Mouse (Mus musculus) gastrocnemius, adult 2 months (tissue): Measurements from ENCODE around the gene Fgf7. TPM values are rescaled to one million over a fixed set of nuclear protein-coding genes. Genes with fewer than 3 reads are reported as not detected.
A peak's percentile ranks its signal among the peaks of the same experiment; 100 is the strongest.

ENCODE experiments used
- DNase-seq: peaks from one replicate; pipeline ENCODE4 v3.0.0; 2022
- H3K27ac ChIP-seq: fragments of 200-600 bp; 2 replicates; pipeline ENCODE4 v1.8.1; 2022; ENCODE audit warnings: mild to moderate bottlenecking
- H3K4me3 ChIP-seq: fragments of 200-600 bp; 2 replicates; pipeline ENCODE4 v1.8.1; 2022; ENCODE audit warnings: mild to moderate bottlenecking, moderate library complexity
- CTCF ChIP-seq: fragments of 200-600 bp; IDR thresholded peaks from 2 replicates; pipeline ENCODE4 v1.8.1; 2022; ENCODE audit warnings: antibody characterized with exemption, mild to moderate bottlenecking, moderate library complexity
- intact Hi-C: fragments of 180-260 bp; cut with DNase I; formaldehyde crosslinking; loops from one replicate; pipeline ENCODE4 v1.15.1; 2025
- long read RNA-seq, 2 experiments: library from polyadenylated mRNA; stranded (forward); transcript quantifications; one replicate each; pipeline ENCODE4 v2.0.0; 2021
- total RNA-seq, 2 experiments: library from RNA; stranded (reverse); gene quantifications; 2 replicates each; pipeline ENCODE4 v1.2.3; 2021

Gene Fgf7
- 1 to 10 TPM; 4.2 TPM for total RNA-seq
- long read RNA-seq, experiment 1, partial matches to known transcripts = 0 of 3 reads
- long read RNA-seq, experiment 1, other reads (novel, unspliced or antisense) = 1 of 3 reads
- long read RNA-seq, experiment 2, partial matches to known transcripts = 0 of 2 reads
- long read RNA-seq, experiment 2, other reads (novel, unspliced or antisense) = 0 of 2 reads

- intact Hi-C loops = loop anchor here (5.0 kb wide), 1 partner anchor 142 kb away; no protein-coding TSS in a partner anchor
- Histone ChIP-seq H3K4me3 (peak within 1 kb of the TSS; percentile 65), H3K27ac (peak within 1 kb of the TSS; percentile 72)
- peak; percentile 36 for DNase-seq
- peak; percentile 43 for TF ChIP-seq CTCF
Observed at GRCm38 (mm10) chr2:126034379-126035005, at the start of gene Fgf7. TSS of gene Fgf7 (plus strand) at chr2:126034658.

- Histone ChIP-seq H3K27ac (no peak overlapping the region), H3K4me3 (no peak overlapping the region)
- TF ChIP-seq CTCF = no peak
- no peak for DNase-seq
- intact Hi-C loops = loop anchor here (10.0 kb wide), 1 partner anchor 153 kb away; the partner anchor contains the start of genes Dtwd1 and Fam227b
Observed at GRCm38 (mm10) chr2:126002291-126002690, 32.2 kb upstream of the Fgf7 start.

- peak; percentile 74 for TF ChIP-seq CTCF
- no peak overlapping the region for H3K27ac ChIP-seq
- H3K4me3 ChIP-seq = no peak overlapping the region
- intact Hi-C loops = loop anchor here (5.0 to 10.0 kb wide), 4 partner anchors 149 to 516 kb away; partner anchors contain the start of genes Dtwd1 and Fam227b
- peak; percentile 66 for DNase-seq
Observed at GRCm38 (mm10) chr2:126006088-126006487, 28.4 kb upstream of the Fgf7 start.

GRCm38 (mm10) chr2:126006742-126007141 lies 27.7 kb upstream of the Fgf7 start:
- no peak overlapping the region for H3K4me3 ChIP-seq
- no peak for DNase-seq
- no peak for TF ChIP-seq CTCF
- intact Hi-C loops = loop anchor here (5.0 to 10.0 kb wide), 4 partner anchors 148 to 516 kb away; partner anchors contain the start of genes Dtwd1 and Fam227b
- no peak overlapping the region for H3K27ac ChIP-seq

- intact Hi-C loops = no loop called here
- no peak for DNase-seq
- Histone ChIP-seq H3K4me3 (no peak overlapping the region), H3K27ac (no peak overlapping the region)
- TF ChIP-seq CTCF = no peak
Observed at GRCm38 (mm10) chr2:126014989-126015710, 19.3 kb upstream of the Fgf7 start.

GRCm38 (mm10) chr2:126015763-126016473 lies 18.5 kb upstream of the Fgf7 start:
- DNase-seq = no peak
- Histone ChIP-seq H3K27ac (no peak overlapping the region), H3K4me3 (no peak overlapping the region)
- no peak for TF ChIP-seq CTCF
- intact Hi-C loops = no loop called here

GRCm38 (mm10) chr2:126031186-126031900 lies 3.1 kb upstream of the Fgf7 start:
- H3K27ac ChIP-seq = no peak overlapping the region

GRCm38 (mm10) chr2:126033114-126033972 lies 1.1 kb upstream of the Fgf7 start:
- intact Hi-C loops = loop anchor here (5.0 kb wide), 1 partner anchor 141 kb away; no protein-coding TSS in a partner anchor
- H3K27ac ChIP-seq = no peak overlapping the region
- TF ChIP-seq CTCF = peak; percentile 54
- DNase-seq = no peak
- no peak overlapping the region for H3K4me3 ChIP-seq

More at GRCm38 (mm10) chr2:126031186-126031900, 3.1 kb upstream of the Fgf7 start:
- DNase-seq = no peak
- intact Hi-C loops = loop anchor here (5.0 kb wide), 1 partner anchor 139 kb away; no protein-coding TSS in a partner anchor
- TF ChIP-seq CTCF = no peak
- H3K4me3 ChIP-seq = no peak overlapping the region

- Histone ChIP-seq H3K27ac (peak overlapping the region; percentile 72), H3K4me3 (peak overlapping the region; percentile 65)
- no peak for DNase-seq
- no peak for TF ChIP-seq CTCF
- intact Hi-C loops = no loop called here
Observed at GRCm38 (mm10) chr2:126035013-126035770, 734 bp downstream of the Fgf7 start.

- H3K27ac ChIP-seq = peak overlapping the region; percentile 72
- no peak for DNase-seq
- no peak for TF ChIP-seq CTCF
- peak overlapping the region; percentile 65 for H3K4me3 ChIP-seq
- intact Hi-C loops = no loop called here
Observed at GRCm38 (mm10) chr2:126036121-126036520, 1.7 kb downstream of the Fgf7 start.
